Mouse (Mus musculus) erythroblast, embryonic 14.5 days (primary cell): ENCODE data around the gene Entpd6.

ENCODE experiments used
- GATA1 ChIP-seq: IDR thresholded peaks from 2 replicates; pipeline ENCODE4 v1.6.1; 2012; ENCODE audit warnings: low read length, inconsistent platforms, mixed read lengths
- TAL1 ChIP-seq: IDR thresholded peaks from 3 replicates; pipeline ENCODE4 v1.6.1; 2012; ENCODE audit warnings: low read length, inconsistent platforms, mixed read lengths

- TF ChIP-seq GATA1 (no peak), TAL1 (no peak)
Observed at GRCm38 (mm10) chr2:150735756-150736576, 12.9 kb upstream of the Entpd6 start.
